ENCODE assay signal across 10 mouse cellular contexts in the genomic region with DNA sequence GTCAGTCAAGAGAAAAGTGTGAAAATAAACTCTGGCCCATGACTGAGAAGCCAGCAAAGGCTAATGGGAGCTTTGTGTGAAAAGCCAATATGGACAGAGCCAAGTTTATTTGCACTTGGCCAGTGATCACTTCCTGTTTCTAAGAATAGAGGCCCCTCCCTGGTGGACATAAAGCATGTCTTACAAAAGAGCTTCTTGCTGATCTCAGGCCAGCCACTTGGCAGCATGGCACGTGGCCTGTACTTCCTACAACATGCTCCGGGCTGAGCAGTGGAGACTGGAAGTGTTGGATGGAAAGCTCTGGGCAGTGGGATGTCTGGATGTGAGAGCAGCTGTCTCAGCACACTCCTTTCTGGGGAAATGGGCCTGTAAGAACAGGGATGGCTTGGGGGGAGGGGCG.
DNase-seq lines count a peak whose midpoint lies in the region; ATAC-seq and TF ChIP-seq lines count a peak whose summit lies in the region.
"Had no signal": no experiment of that assay in that cellular context is flagged by ENCODE, and none has a peak within 500 bp of the region (broad histone marks: within the 10 kb centered on the region; RNA-seq: fewer than 3 reads in every experiment).

No protein-coding gene starts in this region.

- no peak for DNase-seq in forebrain, embryonic 10.5 days (ENCODE audit: extremely low spot score, low spot score)
- DNase-seq in A20 (ENCODE audit: low read depth, low spot score) = peak; percentile 24
- DNase-seq in heart, adult 18-20 months = peak; percentile 62 to 85
- DNase-seq in liver, embryonic 14.5 days (ENCODE audit: low read depth in 3 of 3, low spot score in 3 of 3) = peak in 2 of 3 experiments; percentile 4 to 19
- DNase-seq in splenic B cell, adult 2 months (ENCODE audit: low read depth, low spot score) = peak; percentile 51
- DNase-seq in MN1 (ENCODE audit: low spot score) = no peak

- 76% methylated on average over 3 of the region's 3 CpGs for WGBS in forebrain, embryonic 10.5 days
- 61% methylated on average over 3 of the region's 3 CpGs for WGBS in forebrain, embryonic 15.5 days
- WGBS in liver, embryonic 14.5 days (ENCODE audit: insufficient replicate concordance) = 31% methylated on average over 3 of the region's 3 CpGs
- WGBS in forebrain, embryonic 13.5 days = 68% methylated on average over 3 of the region's 3 CpGs

- no peaks in the 10 kb centered on the region for H3K36me3 ChIP-seq in forebrain, embryonic 10.5 days (replicated peaks)
- no peaks in the 10 kb centered on the region for H3K36me3 ChIP-seq in forebrain, embryonic 15.5 days
- H3K36me3 ChIP-seq in liver, embryonic 14.5 days (replicated peaks; ENCODE audit: control insufficient read depth, insufficient read depth, low read depth) = no peaks in the 10 kb centered on the region
- no peaks in the 10 kb centered on the region for H3K36me3 ChIP-seq in splenic B cell, adult 2 months (ENCODE audit: control insufficient read depth, insufficient read depth, low read length, poor library complexity, severe bottlenecking)
- H3K36me3 ChIP-seq in forebrain, embryonic 13.5 days (ENCODE audit: poor library complexity, severe bottlenecking) = no peaks in the 10 kb centered on the region
- H3K36me3 ChIP-seq: embryonic facial prominence, embryonic 13.5 days; midbrain, embryonic 12.5 days had no signal

- no peak for TF ChIP-seq CTCF in liver, embryonic 14.5 days (IDR thresholded peaks at IDR 0.05; ENCODE audit: low read depth)

- ATAC-seq in forebrain, embryonic 15.5 days (replicated peaks) = no peak
- no peak for ATAC-seq in liver, embryonic 14.5 days (ENCODE audit: insufficient read depth)
- ATAC-seq in forebrain, embryonic 13.5 days = no peak

- H3K9me3 ChIP-seq in forebrain, embryonic 10.5 days = no peaks in the 10 kb centered on the region
- no peaks in the 10 kb centered on the region for H3K9me3 ChIP-seq in forebrain, embryonic 15.5 days
- H3K9me3 ChIP-seq in liver, embryonic 14.5 days (ENCODE audit: control insufficient read depth, low read length) = no peaks in the 10 kb centered on the region
- H3K9me3 ChIP-seq in forebrain, embryonic 13.5 days (replicated peaks) = no peaks in the 10 kb centered on the region
- H3K9me3 ChIP-seq: embryonic facial prominence, embryonic 13.5 days; midbrain, embryonic 12.5 days had no signal

- H3K4me2 ChIP-seq in forebrain, embryonic 15.5 days (replicated peaks) = no peak overlapping the region
- H3K4me2 ChIP-seq in liver, embryonic 14.5 days (ENCODE audit: low read depth) = no peak overlapping the region
- H3K4me2 ChIP-seq in forebrain, embryonic 13.5 days = no peak overlapping the region
- H3K4me2 ChIP-seq: embryonic facial prominence, embryonic 13.5 days; midbrain, embryonic 12.5 days had no signal

- no peak overlapping the region for H3K4me3 ChIP-seq in forebrain, embryonic 10.5 days
- H3K4me3 ChIP-seq in forebrain, embryonic 15.5 days = no peak overlapping the region
- no peak overlapping the region for H3K4me3 ChIP-seq in liver, embryonic 14.5 days (ENCODE audit: insufficient read depth in 1 of 2, low read depth in 2 of 2, low read length in 2 of 2)
- no peak overlapping the region for H3K4me3 ChIP-seq in forebrain, embryonic 13.5 days
- H3K4me3 ChIP-seq: embryonic facial prominence, embryonic 13.5 days; midbrain, embryonic 12.5 days had no signal

- H3K4me1 ChIP-seq in forebrain, embryonic 10.5 days = peaks cover 25% of the 10 kb centered on the region
- H3K4me1 ChIP-seq in forebrain, embryonic 15.5 days = no peaks in the 10 kb centered on the region
- H3K4me1 ChIP-seq in liver, embryonic 14.5 days (replicated peaks; ENCODE audit: control insufficient read depth in 2 of 2, insufficient read depth in 2 of 2, low read length in 1 of 2) = peaks cover 0 to 8% of the 10 kb centered on the region in 2 experiments; a peak in 3 of 4 replicates
- no peaks in the 10 kb centered on the region for H3K4me1 ChIP-seq in forebrain, embryonic 13.5 days
- H3K4me1 ChIP-seq: midbrain, embryonic 12.5 days had no signal

- H3K27ac ChIP-seq in forebrain, embryonic 10.5 days = peak overlapping the region; percentile 48; the same call in 1 of the 2 replicates
- H3K27ac ChIP-seq in forebrain, embryonic 15.5 days (replicated peaks) = no peak overlapping the region
- no peak overlapping the region for H3K27ac ChIP-seq in liver, embryonic 14.5 days
- no peak overlapping the region for H3K27ac ChIP-seq in forebrain, embryonic 13.5 days
- H3K27ac ChIP-seq: embryonic facial prominence, embryonic 13.5 days; midbrain, embryonic 12.5 days had no signal

- peaks cover 20% of the 10 kb centered on the region for H3K27me3 ChIP-seq in forebrain, embryonic 10.5 days (ENCODE audit: poor library complexity, severe bottlenecking)
- no peaks in the 10 kb centered on the region for H3K27me3 ChIP-seq in forebrain, embryonic 15.5 days
- H3K27me3 ChIP-seq in liver, embryonic 14.5 days (ENCODE audit: control insufficient read depth, insufficient read depth, low read length) = no peaks in the 10 kb centered on the region
- H3K27me3 ChIP-seq in splenic B cell, adult 2 months (ENCODE audit: control insufficient read depth, insufficient read depth, low read length, poor library complexity, severe bottlenecking) = no peaks in the 10 kb centered on the region
- no peaks in the 10 kb centered on the region; the same call in 1 of the 2 replicates for H3K27me3 ChIP-seq in forebrain, embryonic 13.5 days
- H3K27me3 ChIP-seq: embryonic facial prominence, embryonic 13.5 days had no signal

- no peak for TF ChIP-seq EP300 in liver, embryonic 14.5 days (IDR thresholded peaks at IDR 0.05; ENCODE audit: low read depth)

- no peak overlapping the region for H3K9ac ChIP-seq in forebrain, embryonic 15.5 days (replicated peaks)
- no peak overlapping the region for H3K9ac ChIP-seq in liver, embryonic 14.5 days (replicated peaks)
- H3K9ac ChIP-seq in forebrain, embryonic 13.5 days = no peak overlapping the region
- H3K9ac ChIP-seq: embryonic facial prominence, embryonic 13.5 days; midbrain, embryonic 12.5 days had no signal

Comparison
In these comparisons a context has a peak if more than half of its experiments do, and no peak if none do; other contexts are left out.
1. DNase-seq: peak in A20 (single experiment), heart, adult 18-20 months (2 of 2), liver, embryonic 14.5 days (2 of 3) and splenic B cell, adult 2 months (single experiment); none in forebrain, embryonic 10.5 days (single experiment) and MN1 (single experiment).